Mouse (Mus musculus): Measurements from ENCODE around the gene Insm1.

DNA sequence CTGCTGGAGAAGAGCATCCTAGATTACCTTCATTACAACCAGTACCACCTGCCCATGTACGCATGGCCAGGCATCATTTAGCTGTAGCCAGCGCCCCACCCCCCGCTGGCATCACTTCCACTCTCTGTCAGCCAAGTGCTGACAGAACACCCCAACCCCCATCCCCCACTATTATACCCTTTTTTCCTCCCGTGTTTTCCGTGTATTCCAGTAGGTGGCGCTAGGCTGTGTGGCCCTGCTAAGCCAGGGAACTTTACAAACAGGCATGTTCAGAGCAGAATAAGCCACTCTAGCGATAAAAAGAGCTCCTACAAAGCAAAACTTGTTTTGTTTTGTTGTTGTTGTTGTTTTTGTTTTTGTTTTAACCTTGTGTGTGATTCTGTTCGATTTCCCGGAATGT, 7.0 kb upstream of the Insm1 start:
- TF ChIP-seq CTCF (IDR thresholded peaks at IDR 0.05; ENCODE audit: borderline replicate concordance, insufficient read depth, low read length) (peak; percentile 70; the same call in 1 of the 2 replicates), POLR2A (IDR thresholded peaks at IDR 0.05; ENCODE audit: low read depth, low read length) (no peak)
